Mouse (Mus musculus) ovary, postnatal 36 days (tissue): ENCODE measurements at regions not wholly inside any gene's neighbourhood (a gene's known extent, or its start where the extent isn't known, plus 50 kb on each side); places are given as distances from the start of the nearest gene placed in this dataset.

Source experiments
- DNase-seq: peaks from one replicate; pipeline ENCODE4 v3.0.0; 2022; ENCODE audit warnings: low spot score, mixed read lengths

DNA sequence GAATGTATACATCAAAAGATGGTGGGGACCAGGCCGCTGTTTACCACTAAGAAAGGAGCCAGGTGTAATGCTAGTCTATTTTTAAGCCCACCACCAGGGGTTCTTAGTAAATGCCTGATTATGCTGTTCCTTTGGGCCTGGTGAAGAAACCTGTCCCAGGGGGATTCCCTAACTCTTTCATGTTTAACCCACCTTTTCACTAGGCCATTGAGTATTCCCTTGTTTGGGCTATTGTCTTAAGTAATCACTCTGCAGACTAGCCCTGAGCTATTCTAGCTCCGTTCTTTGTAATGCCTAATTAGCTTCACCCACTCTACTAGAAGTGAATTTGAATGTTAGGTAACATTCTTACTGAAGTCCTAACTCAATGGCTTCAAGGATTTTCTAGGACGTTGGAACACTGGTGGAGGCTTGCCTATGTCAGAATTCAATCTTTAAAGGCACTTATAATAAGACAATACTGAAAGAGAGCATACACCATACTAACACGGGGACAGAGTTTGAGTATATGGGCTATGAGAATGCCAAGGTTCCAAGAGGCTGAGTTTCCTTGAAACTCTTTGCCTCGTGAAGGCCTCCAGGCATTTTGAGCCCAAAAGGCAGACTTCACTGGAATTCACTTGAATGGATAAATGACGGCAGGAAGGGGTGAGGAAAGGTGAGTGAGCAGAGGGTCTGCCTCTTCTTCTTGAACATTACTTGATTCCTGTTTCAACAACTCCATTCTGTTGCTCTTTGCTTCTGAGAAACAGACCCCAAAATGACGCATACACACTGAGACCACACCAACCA lies 312.7 kb upstream of the Irx4 start:
- DNase-seq: no peak

DNA sequence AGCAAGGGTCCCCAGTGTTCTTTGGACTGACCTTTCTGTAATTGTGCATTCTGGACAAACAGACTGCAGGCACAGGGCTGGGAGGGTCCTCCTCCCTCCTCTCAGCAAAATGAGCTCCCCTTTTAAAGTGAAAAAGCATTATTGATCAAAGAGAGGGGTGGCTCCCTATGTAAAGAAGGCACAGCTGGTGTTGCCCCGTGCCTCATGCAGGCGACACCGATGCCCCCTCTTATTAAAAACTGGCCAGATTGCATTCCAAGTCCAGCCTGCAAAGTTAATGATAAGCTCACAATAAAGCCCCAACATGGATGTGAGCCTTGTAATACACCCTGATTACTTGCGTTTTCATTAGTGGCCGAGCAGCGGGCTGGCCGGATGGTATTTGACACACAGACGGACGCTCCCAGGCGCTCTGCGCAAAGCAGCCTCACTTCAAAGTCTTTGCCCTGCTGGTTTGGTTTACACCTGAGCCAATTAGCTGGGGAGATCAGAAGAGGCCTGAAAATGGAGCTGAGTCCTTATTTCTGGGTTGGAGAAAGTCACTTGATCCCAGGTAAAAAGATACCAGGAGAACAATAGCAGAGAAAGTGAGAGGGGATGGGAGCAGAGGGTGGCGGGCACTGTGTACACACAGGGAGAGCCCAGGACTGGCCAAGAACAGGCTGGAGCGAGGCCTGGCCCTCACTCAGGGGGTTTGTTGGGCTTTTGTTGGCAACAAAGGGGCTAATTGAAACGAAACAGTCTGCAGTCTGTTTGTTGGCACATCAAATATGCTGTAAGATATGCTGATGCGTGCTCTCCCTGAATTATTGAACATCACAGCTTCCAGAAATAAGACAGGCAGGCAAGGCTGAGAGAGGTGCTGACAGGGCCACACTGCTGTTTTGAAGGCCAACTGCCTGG lies 301.4 kb upstream of the Irx4 start:
- DNase-seq: no peak

DNA sequence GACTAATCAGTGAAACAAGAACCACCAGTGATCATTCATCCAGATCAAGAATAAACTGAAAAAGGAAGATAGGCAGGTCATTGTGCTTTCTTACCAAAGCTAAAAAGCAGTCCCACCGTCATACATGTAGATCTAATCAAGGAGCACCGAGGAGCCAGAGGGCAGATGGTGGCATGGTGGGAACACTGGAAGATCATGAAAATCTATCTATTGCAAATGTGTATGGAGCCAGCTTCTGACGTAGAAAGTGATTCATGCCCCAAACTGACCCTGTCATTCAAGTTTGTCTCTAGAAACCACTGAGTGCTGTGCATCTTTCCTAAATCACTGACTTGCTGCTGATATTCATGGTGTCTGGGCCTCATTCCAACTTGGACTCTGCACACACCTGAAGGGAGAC lies 299.0 kb upstream of the Irx4 start:
- DNase-seq: no peak

DNA sequence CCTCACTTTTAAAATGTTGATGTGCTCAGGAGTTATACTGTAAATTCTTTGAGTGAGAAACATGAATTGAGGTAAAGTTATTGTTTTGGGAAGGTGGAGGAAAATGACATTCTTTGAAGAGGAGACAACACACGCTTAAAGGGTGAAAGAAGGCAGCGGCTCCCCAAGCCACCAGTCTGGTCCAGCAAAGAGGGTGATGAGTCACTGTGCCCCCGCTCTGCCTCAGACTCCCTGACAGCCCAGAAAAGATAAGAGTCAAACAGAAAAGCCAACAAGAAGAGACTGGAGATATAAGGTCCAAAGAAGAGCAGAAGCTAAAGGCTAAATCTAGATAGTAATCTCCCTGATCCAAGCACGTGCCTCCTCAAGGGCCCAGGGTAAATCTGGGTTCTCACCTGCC lies 288.1 kb upstream of the Irx4 start:
- no peak for DNase-seq

DNA sequence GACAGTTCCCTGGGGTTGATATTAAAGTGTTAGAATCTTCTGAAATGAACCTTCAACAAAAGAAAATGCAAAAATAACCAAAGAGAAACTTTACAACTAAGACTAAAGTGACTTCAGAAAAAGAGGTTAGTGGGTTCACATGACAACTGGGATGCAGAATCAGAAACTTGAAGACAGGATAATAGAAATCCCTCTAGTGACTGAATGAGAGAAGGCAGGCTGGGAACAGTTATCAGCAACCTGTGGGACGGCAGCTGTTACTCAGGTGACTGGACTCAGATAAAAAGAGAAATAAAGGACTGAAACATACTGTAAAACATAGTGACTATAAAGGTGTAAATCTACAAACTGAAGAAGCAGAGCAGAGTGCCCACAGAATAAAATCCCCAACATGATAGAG lies 287.4 kb upstream of the Irx4 start:
- DNase-seq: no peak

DNA sequence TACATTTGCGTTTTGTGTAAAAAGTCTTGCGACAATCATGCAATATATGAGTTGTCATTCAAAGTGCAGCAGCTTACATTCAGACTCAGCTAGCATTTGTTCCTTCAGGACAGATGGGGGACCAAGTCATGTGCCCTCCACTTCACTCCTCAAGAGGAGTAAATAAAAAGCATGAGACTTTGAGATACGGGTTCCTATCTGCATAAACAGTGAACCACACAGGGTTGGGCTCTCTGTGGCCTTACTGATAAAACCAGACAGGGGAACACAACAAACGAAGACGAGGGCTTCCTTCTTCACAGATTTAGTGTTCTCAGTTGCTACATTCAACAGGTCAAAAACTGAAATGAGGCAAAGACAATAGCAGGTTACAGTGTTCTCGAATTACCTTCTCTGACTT lies 283.1 kb upstream of the Irx4 start:
- DNase-seq: no peak

DNA sequence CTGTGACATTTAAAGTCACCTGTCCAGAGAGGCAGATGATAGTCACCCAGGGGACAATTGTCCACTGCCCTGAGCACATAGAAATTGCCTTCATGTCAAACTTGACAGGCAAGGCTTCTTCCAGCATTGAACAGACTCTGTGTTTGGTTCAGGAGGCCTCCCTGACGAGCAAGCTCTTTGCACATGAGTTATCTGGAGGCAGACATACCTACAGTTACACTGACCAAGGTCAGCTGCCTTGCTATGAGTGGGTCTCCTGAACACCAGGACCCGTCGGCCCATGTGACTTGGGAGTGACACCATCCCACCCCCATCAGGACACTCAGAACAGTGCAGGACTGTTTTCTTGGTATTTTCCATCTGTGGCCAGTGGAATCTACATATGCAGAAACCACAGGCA lies 282.3 kb upstream of the Irx4 start:
- no peak for DNase-seq

DNA sequence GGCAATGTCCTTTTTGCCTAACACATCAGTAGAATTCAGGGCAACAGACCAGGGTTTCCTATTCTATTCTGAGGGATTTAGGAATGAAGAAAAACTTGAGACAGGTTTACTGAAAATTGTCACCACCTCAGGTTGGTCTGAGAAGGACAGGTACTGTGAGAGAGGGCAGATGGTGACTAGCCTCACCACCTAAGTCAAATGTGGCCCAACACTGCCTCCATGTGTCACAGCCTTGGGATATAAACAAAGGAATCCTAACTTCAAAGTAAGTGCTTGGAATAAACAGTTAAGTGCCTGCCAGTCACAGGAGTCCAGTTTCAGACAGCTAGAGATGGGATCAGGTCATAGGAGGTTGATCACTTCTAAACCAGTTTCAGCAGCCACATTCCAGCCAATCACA lies 281.3 kb upstream of the Irx4 start:
- no peak for DNase-seq

DNA sequence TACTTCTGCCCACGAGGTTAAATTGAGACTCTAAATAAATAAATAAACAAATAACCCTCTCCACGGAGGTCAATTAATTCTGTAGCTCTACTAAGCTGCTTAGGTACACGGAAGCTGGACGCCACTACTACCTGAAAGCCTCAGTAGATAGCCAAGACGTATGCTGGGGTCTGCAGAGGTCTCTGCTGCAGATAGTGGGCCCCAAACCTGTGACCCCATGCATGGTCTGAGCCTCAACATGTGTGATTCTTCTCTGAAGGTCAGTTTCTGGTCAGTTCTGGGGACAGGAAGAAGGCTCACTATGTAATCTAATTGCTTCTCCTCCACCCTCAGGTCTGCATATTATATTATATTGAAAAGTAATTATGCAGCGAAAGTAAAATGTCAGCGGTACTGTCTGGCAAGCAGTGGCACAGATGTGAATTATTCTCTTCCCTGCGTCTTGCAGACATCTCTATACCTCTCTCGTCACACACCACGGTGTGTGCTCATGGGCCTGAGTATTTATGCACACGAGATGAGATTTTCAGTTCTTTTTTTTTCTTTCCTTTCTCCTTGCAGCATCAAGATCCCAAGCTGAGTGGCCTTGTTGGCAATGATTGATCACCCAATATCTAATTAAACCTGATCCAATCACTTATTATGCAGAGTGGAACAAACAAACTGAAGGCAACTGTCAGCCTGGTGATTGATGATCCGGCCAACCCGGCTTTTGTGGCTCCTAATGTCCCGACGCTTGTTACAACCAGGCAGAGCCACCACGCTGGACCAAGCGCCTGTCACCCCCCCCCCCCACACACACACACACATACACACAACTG lies 267.5 kb upstream of the Irx4 start:
- DNase-seq: no peak

DNA sequence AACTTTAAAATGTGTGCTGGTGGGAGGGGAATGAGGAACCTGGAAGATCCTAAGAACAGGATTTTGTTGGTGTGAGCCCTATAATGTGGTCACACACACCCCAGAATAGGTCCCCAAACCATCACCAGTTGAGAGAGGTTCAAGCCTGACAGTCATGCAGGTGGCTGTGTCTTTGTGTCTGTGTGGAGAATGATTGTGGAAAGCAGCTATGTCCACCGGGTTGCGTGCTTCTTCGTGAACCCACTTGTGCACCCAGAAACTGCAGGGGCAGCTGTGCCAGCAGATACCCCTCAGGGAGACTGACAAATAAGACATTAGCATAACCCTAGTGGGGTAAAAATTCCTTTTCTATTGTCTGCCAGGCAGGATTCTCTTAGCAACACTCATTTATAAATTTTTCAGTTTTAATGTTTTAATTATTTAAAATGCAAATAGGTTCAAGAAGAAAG lies 266.8 kb upstream of the Irx4 start:
- DNase-seq: no peak

DNA sequence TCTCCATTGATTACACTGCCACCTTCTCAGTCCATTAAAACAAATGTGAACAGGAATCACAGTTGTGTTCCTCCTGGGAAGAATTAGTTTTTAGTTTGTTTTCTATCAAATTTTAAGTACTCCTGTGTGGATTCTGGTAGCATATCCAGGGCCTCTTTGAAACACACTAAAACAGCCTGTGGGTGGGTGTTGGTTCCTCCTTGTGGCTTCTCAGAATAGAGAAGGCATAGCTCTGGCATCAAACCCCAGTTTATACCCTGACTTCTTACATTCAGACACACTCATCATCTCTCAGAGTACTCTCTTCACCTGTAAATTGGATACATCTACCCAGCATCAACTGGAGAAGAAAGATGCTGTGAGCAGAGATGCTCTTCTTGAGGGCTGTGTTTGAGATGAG lies 265.7 kb upstream of the Irx4 start:
- no peak for DNase-seq

DNA sequence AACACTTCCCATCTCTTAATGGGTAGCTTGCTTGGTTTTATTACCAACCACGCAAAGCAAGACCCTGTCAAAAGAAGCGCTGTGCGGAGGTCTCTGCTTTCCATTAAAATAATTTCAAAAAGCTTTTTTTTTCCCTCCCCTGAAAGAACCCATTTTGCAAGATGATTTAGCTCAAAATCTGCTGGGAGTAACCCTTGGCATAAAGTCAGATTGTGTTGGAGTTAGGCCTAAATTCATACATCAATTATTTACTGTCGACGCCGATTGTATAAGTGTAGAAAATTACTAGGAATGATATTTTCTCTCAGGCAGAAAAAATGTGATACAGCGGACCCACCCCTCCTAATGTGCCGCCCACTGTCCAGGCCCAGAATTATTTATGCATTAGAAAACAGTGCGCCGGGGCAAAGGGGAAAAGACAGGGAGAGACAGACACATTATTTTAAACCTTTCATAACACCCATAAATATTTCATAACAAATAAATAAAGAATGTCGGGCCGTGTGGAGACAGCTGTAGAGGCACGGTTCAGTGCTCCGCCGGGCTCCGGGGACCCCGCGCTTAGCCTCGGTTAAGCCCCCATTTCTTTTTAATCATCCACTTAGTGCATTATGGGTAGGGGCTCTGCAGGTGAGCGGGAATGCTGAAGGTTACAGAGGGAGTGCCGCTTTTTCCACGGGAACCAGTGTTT lies 251.3 kb upstream of the Irx4 start:
- no peak for DNase-seq

DNA sequence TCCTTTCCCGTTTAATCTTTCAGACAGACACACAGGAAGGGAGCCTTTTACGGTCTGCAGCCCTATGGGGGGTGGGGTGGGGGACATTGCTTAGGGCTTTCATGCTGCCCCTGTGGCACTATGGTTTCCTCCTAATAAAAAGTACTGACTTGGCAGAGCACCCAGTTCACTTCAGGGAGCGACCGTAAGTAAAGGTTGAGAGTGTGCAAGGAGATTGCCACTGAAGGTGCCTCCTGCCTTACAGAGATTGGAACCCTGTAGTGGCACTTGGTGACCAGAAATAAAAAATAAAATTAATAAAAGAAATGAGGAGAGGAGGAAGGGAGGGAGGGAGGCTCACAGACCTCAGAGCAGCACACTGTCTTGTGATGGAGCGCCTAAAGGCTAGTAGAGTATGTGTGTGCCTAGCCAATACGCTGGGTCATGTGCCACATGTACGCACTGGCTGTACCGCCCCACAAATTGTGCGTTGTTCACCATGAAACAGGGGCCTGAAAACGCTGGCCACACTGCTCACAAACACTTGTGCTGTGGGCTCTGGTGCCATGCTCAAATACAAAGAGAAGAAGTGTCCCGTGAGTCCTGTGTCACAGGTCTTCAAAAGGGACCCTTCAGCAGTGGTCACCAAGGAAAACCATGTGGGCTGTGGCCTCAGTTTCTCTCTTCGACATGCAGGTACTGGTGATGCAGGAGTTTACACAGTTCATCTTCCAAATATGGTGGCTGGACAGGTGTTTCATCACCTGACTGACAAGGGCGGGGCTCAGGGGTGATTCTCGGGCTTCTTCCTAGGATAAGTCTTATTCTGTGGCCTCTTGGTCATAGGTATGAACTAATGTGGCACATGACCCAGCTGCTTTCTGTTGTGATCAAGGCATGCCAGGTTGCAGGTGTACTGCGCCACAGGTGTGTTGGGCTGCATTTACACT lies 250.5 kb upstream of the Irx4 start:
- DNase-seq: no peak

DNA sequence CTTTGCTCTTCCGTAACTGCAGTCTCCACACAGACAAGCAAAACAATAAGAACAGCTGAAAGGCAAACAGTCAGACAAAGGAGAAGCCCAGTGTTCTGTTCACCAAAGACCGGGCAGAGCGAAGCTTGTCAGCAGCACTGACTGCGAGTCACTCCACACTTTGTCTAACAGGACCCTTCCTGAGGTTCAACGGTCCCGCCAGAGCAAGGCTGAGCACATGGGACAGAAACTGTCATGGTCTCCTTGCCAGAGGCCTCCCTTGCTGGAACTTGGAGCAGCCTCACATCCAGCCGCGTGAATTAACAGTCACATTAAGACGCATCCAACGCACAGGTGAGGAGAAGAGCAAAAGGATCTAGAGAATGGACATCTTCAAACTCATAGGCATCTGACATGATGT lies 241.1 kb upstream of the Irx4 start:
- DNase-seq: no peak

DNA sequence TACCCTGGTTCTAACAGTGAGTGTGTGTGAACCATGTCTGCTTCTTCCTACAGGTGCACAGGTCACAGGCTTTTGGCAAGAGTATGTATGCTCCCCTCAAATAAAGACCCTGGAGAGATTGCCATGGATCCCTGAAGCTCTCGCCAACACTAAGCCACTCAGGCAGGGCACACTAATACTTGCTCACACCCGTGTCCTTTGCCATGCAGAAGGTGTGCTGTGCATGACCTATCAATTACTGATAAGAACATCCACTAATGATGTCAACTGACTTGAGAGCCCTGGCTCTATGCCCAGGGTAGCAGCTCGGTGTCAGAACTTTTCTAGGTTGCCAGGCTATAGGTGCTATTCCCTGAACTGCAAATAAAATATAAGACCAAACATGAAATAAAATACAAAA lies 229.1 kb upstream of the Irx4 start:
- DNase-seq: no peak

DNA sequence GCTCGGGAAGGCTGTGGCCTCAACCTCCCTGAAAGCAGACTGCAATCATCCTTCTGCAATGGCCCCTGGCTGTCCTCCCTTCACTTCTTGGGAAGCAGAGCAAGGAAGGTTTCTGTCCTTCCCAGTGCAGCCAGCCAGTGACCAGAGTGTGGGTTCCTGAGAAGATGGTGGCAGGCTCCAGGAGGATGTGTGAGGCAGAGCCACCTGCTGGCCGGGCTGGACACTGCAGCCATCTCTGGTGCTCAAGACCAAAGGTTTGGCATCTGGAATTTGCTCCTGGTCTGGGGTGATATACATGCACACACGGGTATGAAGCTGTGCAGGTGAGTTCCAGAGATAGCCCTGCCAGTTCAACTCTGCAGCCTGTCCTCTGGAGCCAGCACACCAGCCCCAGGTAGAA lies 227.2 kb upstream of the Irx4 start:
- DNase-seq: peak; percentile 21

DNA sequence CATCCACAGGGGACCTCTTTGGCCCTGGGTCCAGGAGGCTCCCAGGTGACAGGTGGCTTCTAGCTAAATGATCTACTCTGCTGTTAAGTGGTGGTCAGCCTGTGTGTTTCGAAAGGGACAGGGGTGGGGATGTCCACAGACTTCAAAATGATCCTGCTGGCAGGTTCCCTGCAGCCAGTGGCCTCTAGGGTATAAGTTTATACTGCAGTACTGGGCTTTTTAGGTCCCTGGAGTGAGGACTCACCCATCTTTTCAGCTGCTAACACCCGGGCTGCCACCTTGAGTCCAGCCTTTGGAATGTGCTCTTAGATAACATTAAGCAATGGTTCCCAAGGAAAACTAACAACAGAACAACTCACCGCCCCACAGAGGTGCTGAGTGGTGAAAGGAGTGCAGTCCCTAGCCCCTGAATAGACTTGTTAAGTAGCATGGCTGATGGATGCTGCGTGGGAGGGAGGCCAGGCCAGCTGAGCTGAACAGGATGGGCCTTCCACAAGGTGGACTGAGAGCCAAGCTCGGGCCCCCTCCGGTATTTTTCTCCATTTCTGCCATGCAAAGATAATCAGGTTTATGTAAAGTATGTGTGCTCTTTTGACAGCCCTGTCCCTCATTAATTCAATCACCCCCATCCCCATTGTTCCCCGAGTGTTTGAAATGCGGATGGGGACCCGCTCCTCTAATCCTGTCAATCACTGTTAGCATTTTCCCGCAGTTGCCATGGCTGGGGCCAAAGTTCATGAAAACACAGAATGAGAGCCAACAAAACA lies 226.0 kb upstream of the Irx4 start:
- no peak for DNase-seq

DNA sequence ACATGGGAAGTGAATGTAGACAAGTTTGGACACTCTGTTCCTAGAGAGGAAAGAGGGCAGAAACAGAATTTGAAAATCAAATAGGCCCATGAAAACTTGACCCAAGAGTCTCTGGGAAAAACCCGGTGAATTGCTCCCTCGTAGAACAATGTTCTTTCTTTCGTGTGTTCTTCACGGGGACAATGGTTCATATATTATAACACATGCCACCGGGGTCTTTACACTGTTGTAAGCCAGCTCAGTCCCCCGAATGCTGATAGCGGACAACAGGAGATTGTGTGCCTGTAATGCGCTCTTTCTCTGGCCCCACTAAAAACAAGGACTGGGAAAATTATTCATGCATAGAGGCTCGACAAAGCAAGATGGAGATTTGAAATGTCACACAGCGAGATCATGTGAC lies 225.4 kb upstream of the Irx4 start:
- no peak for DNase-seq

DNA sequence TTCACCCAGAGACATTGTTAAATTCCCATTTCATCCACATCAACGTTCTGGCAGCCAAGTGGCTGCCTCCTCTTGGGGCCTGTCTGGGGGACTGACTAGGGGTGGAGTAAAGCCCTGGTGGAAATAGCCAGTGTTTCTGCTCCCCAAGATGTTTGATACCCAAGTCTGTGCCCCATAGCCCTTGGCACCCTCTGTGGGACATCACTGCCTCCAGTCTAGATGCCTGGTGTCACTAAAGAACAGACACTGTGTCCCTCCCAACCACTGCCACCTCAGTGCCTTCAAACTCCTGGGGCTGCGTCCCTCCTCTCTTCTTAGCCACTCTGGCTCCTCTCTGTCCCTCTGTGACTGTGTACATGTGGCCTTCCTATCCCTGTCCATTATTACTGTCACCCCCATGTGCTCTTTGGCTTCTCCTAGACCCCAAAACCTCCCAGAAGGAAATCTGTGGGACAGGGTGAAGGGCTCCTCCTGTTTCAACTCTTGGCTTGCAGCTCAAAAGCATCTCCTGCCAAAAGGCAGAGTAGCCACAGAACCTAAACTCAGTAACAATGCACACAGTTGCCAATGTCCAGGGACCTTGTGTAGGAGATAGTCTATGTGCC lies 224.8 kb upstream of the Irx4 start:
- DNase-seq: no peak

DNA sequence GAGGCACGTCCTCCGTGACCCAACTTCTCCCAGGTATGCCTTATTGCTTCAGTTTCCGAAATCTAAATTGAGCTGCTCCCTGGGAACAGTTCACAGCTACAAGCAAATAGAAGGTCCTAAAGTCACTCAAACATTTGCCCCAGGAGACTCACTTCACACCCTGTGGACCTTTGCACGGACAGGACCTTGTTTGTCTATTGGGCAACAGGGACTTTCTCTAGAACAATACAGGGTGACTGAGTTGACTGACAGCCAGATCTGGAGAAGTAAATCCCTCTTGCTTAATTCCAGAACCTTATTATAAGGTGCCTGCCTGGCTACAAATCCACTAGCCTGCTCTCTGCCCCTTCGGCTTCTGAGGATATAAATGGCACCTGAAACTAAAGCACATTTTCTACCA lies 220.5 kb upstream of the Irx4 start:
- DNase-seq: no peak
